ENCODE assay signal across 8 mouse cellular contexts in the genomic region with DNA sequence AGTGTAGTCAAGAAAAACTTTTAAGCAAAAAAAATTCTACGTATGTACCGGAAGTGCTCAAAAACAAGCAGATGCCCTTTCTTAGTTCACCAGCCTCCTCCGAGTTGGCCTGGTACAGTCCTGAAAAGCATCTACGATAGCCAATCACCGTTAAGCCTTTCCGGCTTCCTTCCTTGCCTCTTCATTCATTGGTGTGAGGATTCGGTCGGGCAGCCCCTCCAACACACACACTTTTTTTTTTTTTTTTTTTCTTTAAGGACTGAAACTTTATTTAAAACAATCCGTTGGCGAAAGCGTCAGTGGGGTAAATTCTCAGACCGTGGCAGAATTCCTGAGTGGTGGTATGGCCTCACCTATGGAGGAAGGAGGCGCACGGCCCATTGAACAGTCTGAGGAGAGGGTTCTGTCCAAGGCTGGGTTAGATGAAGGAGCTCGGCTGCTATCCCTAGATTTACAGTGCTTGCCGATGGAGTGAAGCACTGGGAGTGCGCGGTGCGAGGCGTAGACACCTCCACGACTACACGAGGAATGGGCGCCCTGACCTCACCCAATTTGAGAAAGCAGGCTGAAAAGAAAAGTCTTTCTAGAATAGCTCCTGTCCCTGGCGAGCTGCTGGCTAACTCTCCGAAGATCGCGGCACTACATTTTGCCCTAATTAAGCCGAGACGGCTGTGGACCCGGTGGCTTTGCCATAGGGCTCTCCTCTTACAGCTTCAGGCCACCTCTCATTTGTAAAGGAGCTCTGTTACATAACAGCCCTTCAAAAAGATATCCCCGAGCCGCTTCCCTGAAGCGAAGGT. TPM values are rescaled to one million over a fixed set of nuclear protein-coding genes. Genes with fewer than 3 reads are reported as not detected.
DNase-seq lines count a peak whose midpoint lies in the region; ATAC-seq and TF ChIP-seq lines count a peak whose summit lies in the region.

No protein-coding gene starts in this region.

- H3K9me3 ChIP-seq in CH12.LX (replicated peaks; ENCODE audit: low read length), result no peaks in the 10 kb centered on the region
- H3K9me3 ChIP-seq in forebrain, embryonic 10.5 days, result no peaks in the 10 kb centered on the region
- H3K9me3 ChIP-seq in heart, postnatal 0 days (replicated peaks; ENCODE audit: control insufficient read depth, low read length), result no peaks in the 10 kb centered on the region
- no peaks in the 10 kb centered on the region for H3K9me3 ChIP-seq in liver, postnatal 0 days (ENCODE audit: low read length)
- no peaks in the 10 kb centered on the region for H3K9me3 ChIP-seq in neural tube, embryonic 15.5 days (replicated peaks)

- under 1% methylated on average over 33 of the region's 33 CpGs for WGBS in forebrain, embryonic 10.5 days
- WGBS in heart, postnatal 0 days, result under 1% methylated on average over 33 of the region's 33 CpGs
- WGBS in liver, postnatal 0 days (ENCODE audit: insufficient replicate concordance), result under 1% methylated on average over 33 of the region's 33 CpGs
- under 1% methylated on average over 33 of the region's 33 CpGs for WGBS in neural tube, embryonic 15.5 days

- dilution Hi-C loops in CH12.LX (cut with MboI; ENCODE audit: extremely low pct_ligation_motif_present, extremely low pct_unique_long_range_greater_than_20kb, low sequenced_read_pairs), result no loop called here

- H3K79me2 ChIP-seq in CH12.LX (replicated peaks; ENCODE audit: control insufficient read depth, extremely low read depth, insufficient read depth, poor library complexity, severe bottlenecking), result peaks cover 25% of the 10 kb centered on the region

- TF ChIP-seq EP300 in CH12.LX (IDR thresholded peaks at IDR 0.05; ENCODE audit: low read length), result no peak
- TF ChIP-seq EP300 in heart, postnatal 0 days (IDR thresholded peaks at IDR 0.05; ENCODE audit: low read depth), result peak; percentile 85; the same call in 1 of the 2 replicates
- peak; percentile 72 for TF ChIP-seq EP300 in liver, postnatal 0 days (IDR thresholded peaks at IDR 0.05; ENCODE audit: low read depth)

- DNase-seq in CH12.LX (ENCODE audit: extremely low read depth), result peak; percentile 95
- peak; percentile 100 for DNase-seq in brain, adult 2 months (ENCODE audit: low read depth, low spot score)
- no peak for DNase-seq in forebrain, embryonic 10.5 days (ENCODE audit: extremely low spot score, low spot score)
- DNase-seq in heart, postnatal 0 days (ENCODE audit: low spot score), result peak; percentile 98
- DNase-seq in layer of hippocampus, adult 11-12 months (ENCODE audit: low spot score), result peak; percentile 91
- DNase-seq in liver, postnatal 0 days, result peak; percentile 68
- DNase-seq in testis, postnatal 14 days (ENCODE audit: low spot score), result peak; percentile 93

- peak overlapping the region; percentile 99 for H3K27ac ChIP-seq in CH12.LX (ENCODE audit: insufficient read depth, low read depth)
- peak overlapping the region; percentile 96 for H3K27ac ChIP-seq in forebrain, embryonic 10.5 days
- H3K27ac ChIP-seq in heart, postnatal 0 days (ENCODE audit: low read depth), result peak overlapping the region; percentile 97
- H3K27ac ChIP-seq in liver, postnatal 0 days (ENCODE audit: low read depth), result peak overlapping the region; percentile 94
- peak overlapping the region; percentile 97 for H3K27ac ChIP-seq in neural tube, embryonic 15.5 days (replicated peaks)

- TF ChIP-seq CTCF in CH12.LX (conservative IDR thresholded peaks at IDR 0.05 in 1 of 2, IDR thresholded peaks at IDR 0.05 in 1 of 2; ENCODE audit: low read depth in 2 of 2, low read length in 2 of 2), result no peak
- no peak for TF ChIP-seq CTCF in heart, postnatal 0 days (IDR thresholded peaks at IDR 0.05; ENCODE audit: low read depth)
- no peak for TF ChIP-seq CTCF in liver, postnatal 0 days (IDR thresholded peaks at IDR 0.05; ENCODE audit: low read depth)

- peak; percentile 21; the same call in 1 of the 2 replicates for TF ChIP-seq POLR2A in CH12.LX (IDR thresholded peaks at IDR 0.05; ENCODE audit: low read depth, low read length)

- peaks cover 2 to 8% of the 10 kb centered on the region in 2 experiments for H3K36me3 ChIP-seq in CH12.LX (replicated peaks in 1 of 2; ENCODE audit: control insufficient read depth in 1 of 2, insufficient read depth in 1 of 2, low read length in 1 of 2)
- peaks cover 6% of the 10 kb centered on the region for H3K36me3 ChIP-seq in forebrain, embryonic 10.5 days (replicated peaks)
- peaks cover 2% of the 10 kb centered on the region for H3K36me3 ChIP-seq in heart, postnatal 0 days (replicated peaks; ENCODE audit: control insufficient read depth, insufficient read depth, low read length)
- peaks cover 7% of the 10 kb centered on the region for H3K36me3 ChIP-seq in liver, postnatal 0 days (replicated peaks; ENCODE audit: insufficient read depth, low read length)
- H3K36me3 ChIP-seq in neural tube, embryonic 15.5 days, result no peaks in the 10 kb centered on the region

- H3K27me3 ChIP-seq in CH12.LX (replicated peaks), result no peaks in the 10 kb centered on the region
- H3K27me3 ChIP-seq in forebrain, embryonic 10.5 days (ENCODE audit: poor library complexity, severe bottlenecking), result no peaks in the 10 kb centered on the region
- no peaks in the 10 kb centered on the region for H3K27me3 ChIP-seq in heart, postnatal 0 days (ENCODE audit: control insufficient read depth, insufficient read depth, low read length)
- no peaks in the 10 kb centered on the region for H3K27me3 ChIP-seq in liver, postnatal 0 days (ENCODE audit: insufficient read depth, low read length)
- no peaks in the 10 kb centered on the region for H3K27me3 ChIP-seq in neural tube, embryonic 15.5 days (replicated peaks)

- no peak for TF ChIP-seq RAD21 in CH12.LX (IDR thresholded peaks at IDR 0.05; ENCODE audit: low read depth, low read length)

- peak; percentile 90 for ATAC-seq in heart, postnatal 0 days (ENCODE audit: insufficient read depth, low read depth)
- ATAC-seq in liver, postnatal 0 days, result peak; percentile 88
- peak; percentile 97 for ATAC-seq in neural tube, embryonic 15.5 days (ENCODE audit: low FRiP score)

- in situ Hi-C loops in CH12.LX (cut with MboI; ENCODE audit: low pct_ligation_motif_present, low pct_unique_long_range_greater_than_20kb, low sequenced_read_pairs), result no loop called here

- peaks cover 0 to 22% of the 10 kb centered on the region in 2 experiments; a peak in 3 of 4 replicates for H3K4me1 ChIP-seq in CH12.LX (ENCODE audit: control insufficient read depth in 1 of 2, insufficient read depth in 2 of 2)
- peaks cover 33% of the 10 kb centered on the region for H3K4me1 ChIP-seq in forebrain, embryonic 10.5 days
- peaks cover 16% of the 10 kb centered on the region for H3K4me1 ChIP-seq in heart, postnatal 0 days (ENCODE audit: control insufficient read depth, insufficient read depth)
- peaks cover 14% of the 10 kb centered on the region for H3K4me1 ChIP-seq in liver, postnatal 0 days (ENCODE audit: insufficient read depth)
- peaks cover 27% of the 10 kb centered on the region for H3K4me1 ChIP-seq in neural tube, embryonic 15.5 days

- peak overlapping the region; percentile 81 for H3K9ac ChIP-seq in CH12.LX (ENCODE audit: insufficient read depth, low read depth)
- H3K9ac ChIP-seq in heart, postnatal 0 days (replicated peaks; ENCODE audit: low read depth, low read length), result peak overlapping the region; percentile 87
- H3K9ac ChIP-seq in liver, postnatal 0 days (replicated peaks), result peak overlapping the region; percentile 82
- H3K9ac ChIP-seq in neural tube, embryonic 15.5 days (replicated peaks), result peak overlapping the region; percentile 64

- peak overlapping the region; percentile 85 for H3K4me2 ChIP-seq in CH12.LX (ENCODE audit: insufficient read depth, low read depth, poor library complexity, severe bottlenecking)
- peak overlapping the region; percentile 85 for H3K4me2 ChIP-seq in heart, postnatal 0 days (ENCODE audit: low read depth, low read length)
- peak overlapping the region; percentile 91 for H3K4me2 ChIP-seq in liver, postnatal 0 days (ENCODE audit: low read depth, low read length)
- peak overlapping the region; percentile 82 for H3K4me2 ChIP-seq in neural tube, embryonic 15.5 days

- peak overlapping the region; percentile 76 to 90 (median 77) for H3K4me3 ChIP-seq in CH12.LX (replicated peaks in 1 of 3; ENCODE audit: low read depth in 2 of 3, low read length in 2 of 3, poor library complexity in 1 of 3)
- H3K4me3 ChIP-seq in forebrain, embryonic 10.5 days, result peak overlapping the region; percentile 74
- H3K4me3 ChIP-seq in heart, postnatal 0 days (ENCODE audit: low read depth, low read length), result peak overlapping the region; percentile 94
- peak overlapping the region; percentile 90 for H3K4me3 ChIP-seq in liver, postnatal 0 days (ENCODE audit: low read depth, low read length)
- peak overlapping the region; percentile 95 for H3K4me3 ChIP-seq in neural tube, embryonic 15.5 days (replicated peaks)

RNA-seq across cellular contexts. Expression of gene Zdhhc5, which starts 0.8 kb away (rescaled TPM):
- total RNA-seq in CH12.LX (2012; rRNA removed) (25.4 and 28.5 TPM in 2 replicates), CH12.LX (2014; rRNA removed) (35.5 and 37.7 TPM in 2 replicates)
- 37.6 and 45.5 TPM in 2 replicates for polyA plus RNA-seq in CH12.LX (2012; ENCODE audit: insufficient read length, low read depth)
- 28.4 and 29.5 TPM in 2 replicates for polyA plus RNA-seq in forebrain, embryonic 10.5 days (2016; fragmentation: Nextera tagmentation; extraction: Ambion mirVana)
- 46.5 and 46.8 TPM in 2 replicates for total RNA-seq in heart, postnatal 0 days (2014; rRNA removed; ENCODE audit: low replicate concordance)
- 20.5 TPM in 2 replicates for polyA plus RNA-seq in heart, postnatal 0 days (2015; fragmentation: Nextera tagmentation; extraction: Ambion mirVana)
- polyA plus RNA-seq in liver, postnatal 0 days (2015; fragmentation: Nextera tagmentation; extraction: Ambion mirVana), result 11.3 and 13.4 TPM in 2 replicates
- polyA plus RNA-seq in neural tube, embryonic 15.5 days (2015; fragmentation: Nextera tagmentation; extraction: Ambion mirVana), result 15.6 and 17.6 TPM in 2 replicates

RNA-seq across cellular contexts. Expression of gene Clp1, which starts 11.4 kb away (rescaled TPM):
- total RNA-seq in CH12.LX (2012; rRNA removed) (32.0 and 42.1 TPM in 2 replicates), CH12.LX (2014; rRNA removed) (65.2 and 67.1 TPM in 2 replicates)
- 37.0 and 46.5 TPM in 2 replicates for polyA plus RNA-seq in CH12.LX (2012; ENCODE audit: insufficient read length, low read depth)
- 53.6 and 56.8 TPM in 2 replicates for polyA plus RNA-seq in forebrain, embryonic 10.5 days (2016; fragmentation: Nextera tagmentation; extraction: Ambion mirVana)
- 5.2 and 5.8 TPM in 2 replicates for total RNA-seq in heart, postnatal 0 days (2014; rRNA removed; ENCODE audit: low replicate concordance)
- polyA plus RNA-seq in heart, postnatal 0 days (2015; fragmentation: Nextera tagmentation; extraction: Ambion mirVana), result 10.1 and 10.5 TPM in 2 replicates
- 31.7 and 32.1 TPM in 2 replicates for polyA plus RNA-seq in liver, postnatal 0 days (2015; fragmentation: Nextera tagmentation; extraction: Ambion mirVana)
- polyA plus RNA-seq in neural tube, embryonic 15.5 days (2015; fragmentation: Nextera tagmentation; extraction: Ambion mirVana), result 19.7 and 23.8 TPM in 2 replicates

RNA-seq across cellular contexts. Expression of gene Ypel4, which starts 18.1 kb away (rescaled TPM):
- 0.25 and 0.59 TPM in 2 replicates for total RNA-seq in CH12.LX (2012; rRNA removed)
- total RNA-seq in CH12.LX (2014; rRNA removed), result not detected in 2 replicates
- not detected in 2 replicates for polyA plus RNA-seq in CH12.LX (2012; ENCODE audit: insufficient read length, low read depth)
- 6.4 and 8.2 TPM in 2 replicates for polyA plus RNA-seq in forebrain, embryonic 10.5 days (2016; fragmentation: Nextera tagmentation; extraction: Ambion mirVana)
- total RNA-seq in heart, postnatal 0 days (2014; rRNA removed; ENCODE audit: low replicate concordance), result not detected in 2 replicates
- polyA plus RNA-seq in heart, postnatal 0 days (2015; fragmentation: Nextera tagmentation; extraction: Ambion mirVana), result 1.1 and 1.2 TPM in 2 replicates
- polyA plus RNA-seq in liver, postnatal 0 days (2015; fragmentation: Nextera tagmentation; extraction: Ambion mirVana), result 18.4 and 20.9 TPM in 2 replicates
- 15.0 and 16.2 TPM in 2 replicates for polyA plus RNA-seq in neural tube, embryonic 15.5 days (2015; fragmentation: Nextera tagmentation; extraction: Ambion mirVana)

RNA-seq across cellular contexts. Expression of gene Gm19426, which starts 27.7 kb away (rescaled TPM):
- total RNA-seq in CH12.LX (2012; rRNA removed) (not detected in 2 replicates), CH12.LX (2014; rRNA removed) (not detected in 2 replicates)
- polyA plus RNA-seq in CH12.LX (2012; ENCODE audit: insufficient read length, low read depth), result not detected in 2 replicates
- polyA plus RNA-seq in forebrain, embryonic 10.5 days (2016; fragmentation: Nextera tagmentation; extraction: Ambion mirVana), result 8.5 and 8.8 TPM in 2 replicates
- 4.3 TPM in 1 of 2 replicates, not detected in the other for total RNA-seq in heart, postnatal 0 days (2014; rRNA removed; ENCODE audit: low replicate concordance)
- 3.0 and 3.1 TPM in 2 replicates for polyA plus RNA-seq in heart, postnatal 0 days (2015; fragmentation: Nextera tagmentation; extraction: Ambion mirVana)
- polyA plus RNA-seq in liver, postnatal 0 days (2015; fragmentation: Nextera tagmentation; extraction: Ambion mirVana), result 1.2 and 1.3 TPM in 2 replicates
- polyA plus RNA-seq in neural tube, embryonic 15.5 days (2015; fragmentation: Nextera tagmentation; extraction: Ambion mirVana), result 5.0 and 5.9 TPM in 2 replicates

RNA-seq across cellular contexts. Expression of gene Tmx2, which starts 36.8 kb away (rescaled TPM):
- total RNA-seq in CH12.LX (2012; rRNA removed), result 58.7 and 76.5 TPM in 2 replicates
- total RNA-seq in CH12.LX (2014; rRNA removed), result 66.4 and 68.1 TPM in 2 replicates
- polyA plus RNA-seq in CH12.LX (2012; ENCODE audit: insufficient read length, low read depth), result 70.4 and 75.5 TPM in 2 replicates
- 174 and 184 TPM in 2 replicates for polyA plus RNA-seq in forebrain, embryonic 10.5 days (2016; fragmentation: Nextera tagmentation; extraction: Ambion mirVana)
- 82.7 and 85.6 TPM in 2 replicates for total RNA-seq in heart, postnatal 0 days (2014; rRNA removed; ENCODE audit: low replicate concordance)
- 151 and 159 TPM in 2 replicates for polyA plus RNA-seq in heart, postnatal 0 days (2015; fragmentation: Nextera tagmentation; extraction: Ambion mirVana)
- polyA plus RNA-seq in liver, postnatal 0 days (2015; fragmentation: Nextera tagmentation; extraction: Ambion mirVana), result 55.9 and 60.6 TPM in 2 replicates
- 298 and 334 TPM in 2 replicates for polyA plus RNA-seq in neural tube, embryonic 15.5 days (2015; fragmentation: Nextera tagmentation; extraction: Ambion mirVana)
